Mouse (Mus musculus): ENCODE measurements around the gene Znrf1. TPM values are rescaled to one million over a fixed set of nuclear protein-coding genes. Genes with fewer than 3 reads are reported as not detected.
A peak's percentile ranks its signal among the peaks of the same experiment; 100 is the strongest.

Znrf1 gene
- polyA plus RNA-seq, 1 experiment from 2014 or later = 11.0 TPM

DNA sequence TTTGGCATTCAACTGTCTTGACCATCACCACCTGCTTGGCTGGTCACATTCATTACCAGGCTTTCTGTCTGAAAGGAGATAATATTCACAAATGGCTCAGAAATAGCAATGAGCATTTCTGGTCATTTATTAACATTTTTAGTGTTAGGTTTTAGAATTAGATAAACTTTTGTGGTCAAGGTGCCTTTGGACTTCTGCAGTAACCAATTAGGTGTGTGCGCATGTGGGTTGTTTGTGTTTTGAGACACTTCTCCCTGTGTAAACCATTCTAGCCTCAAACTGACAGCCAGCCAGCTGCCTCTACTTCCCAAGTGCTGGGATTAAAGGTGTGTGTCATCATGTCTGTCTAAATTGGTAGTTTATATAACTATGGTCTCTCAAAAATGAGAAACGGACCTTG, 36.5 kb downstream of the Znrf1 start:
- H3K27ac ChIP-seq (ENCODE audit: low read length) = no peak overlapping the region
- WGBS = 70% methylated on average over 2 of the region's 2 CpGs
- no peak for ATAC-seq

DNA sequence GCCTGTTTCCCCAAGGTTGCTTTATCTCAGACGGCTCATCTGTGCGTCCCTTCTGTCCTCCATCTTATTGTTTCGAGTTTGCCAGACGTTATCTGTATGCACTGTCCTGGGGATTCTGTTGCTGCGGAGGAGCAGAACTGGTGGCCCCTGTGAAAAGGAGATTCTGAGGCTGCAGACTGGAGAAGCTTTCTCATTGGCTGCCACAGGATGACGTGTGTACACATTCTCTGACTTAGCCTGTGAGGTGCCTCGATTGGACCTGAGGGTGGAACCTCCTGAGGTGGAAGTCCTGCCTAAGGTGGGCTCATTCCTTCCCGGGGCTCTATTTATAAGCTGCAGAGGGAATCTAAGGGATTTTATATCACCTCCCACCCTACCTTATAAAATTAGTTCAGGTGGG, 37.7 kb downstream of the Znrf1 start:
- WGBS = 36% methylated on average over 8 of the region's 8 CpGs
- peak; percentile 68 for ATAC-seq

More for the DNA sequence above, 36.5 kb downstream of the Znrf1 start:
- no peak overlapping the region for H3K4me2 ChIP-seq (ENCODE audit: low read depth, low read length)
- H3K36me3 ChIP-seq (ENCODE audit: control insufficient read depth, insufficient read depth, low read length) = no peaks in the 10 kb centered on the region
- H3K9me3 ChIP-seq (ENCODE audit: control insufficient read depth, low read length) = no peaks in the 10 kb centered on the region
- no peak overlapping the region for H3K9ac ChIP-seq (ENCODE audit: low read depth, low read length)
- no peaks in the 10 kb centered on the region for H3K27me3 ChIP-seq (replicated peaks; ENCODE audit: control insufficient read depth, insufficient read depth, low read length)
- no peak overlapping the region for H3K4me3 ChIP-seq (ENCODE audit: low read length)
- H3K4me1 ChIP-seq (ENCODE audit: control insufficient read depth, insufficient read depth, low read length) = peaks cover 27% of the 10 kb centered on the region

DNA sequence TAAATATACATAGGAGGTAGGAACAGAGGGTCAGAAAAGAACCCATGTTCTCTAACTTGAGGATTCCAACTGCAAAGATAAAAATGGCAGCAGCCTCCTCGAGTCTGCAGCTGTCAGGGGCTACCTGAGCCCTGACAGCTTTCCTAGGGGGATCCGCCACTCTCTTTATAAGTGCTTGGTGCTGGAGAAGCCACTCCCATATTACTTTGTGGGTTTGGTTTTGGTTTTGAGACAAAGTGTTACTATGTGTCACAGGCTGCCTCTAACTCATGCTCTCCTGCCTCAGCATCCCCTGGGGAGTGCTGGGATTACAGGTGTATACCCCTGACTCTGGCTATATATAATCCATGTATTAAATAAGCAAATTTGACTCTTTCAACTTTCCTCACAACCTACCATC, 38.1 kb downstream of the Znrf1 start:
- Histone ChIP-seq H3K4me2 (ENCODE audit: low read depth, low read length) (no peak overlapping the region), H3K27ac (ENCODE audit: low read length) (no peak overlapping the region), H3K36me3 (ENCODE audit: control insufficient read depth, insufficient read depth, low read length) (no peaks in the 10 kb centered on the region), H3K27me3 (replicated peaks; ENCODE audit: control insufficient read depth, insufficient read depth, low read length) (no peaks in the 10 kb centered on the region), H3K4me3 (ENCODE audit: low read length) (no peak overlapping the region), H3K4me1 (ENCODE audit: control insufficient read depth, insufficient read depth, low read length) (peaks cover 19% of the 10 kb centered on the region), H3K9ac (ENCODE audit: low read depth, low read length) (no peak overlapping the region), H3K9me3 (ENCODE audit: control insufficient read depth, low read length) (no peaks in the 10 kb centered on the region)
- ATAC-seq = no peak
- WGBS = 86% methylated on average over 2 of the region's 2 CpGs

More for the DNA sequence above, 37.7 kb downstream of the Znrf1 start:
- Histone ChIP-seq H3K27ac (ENCODE audit: low read length) (no peak overlapping the region), H3K9me3 (ENCODE audit: control insufficient read depth, low read length) (no peaks in the 10 kb centered on the region), H3K4me2 (ENCODE audit: low read depth, low read length) (no peak overlapping the region), H3K9ac (ENCODE audit: low read depth, low read length) (no peak overlapping the region), H3K36me3 (ENCODE audit: control insufficient read depth, insufficient read depth, low read length) (no peaks in the 10 kb centered on the region), H3K4me1 (ENCODE audit: control insufficient read depth, insufficient read depth, low read length) (peaks cover 19% of the 10 kb centered on the region), H3K27me3 (replicated peaks; ENCODE audit: control insufficient read depth, insufficient read depth, low read length) (no peaks in the 10 kb centered on the region), H3K4me3 (ENCODE audit: low read length) (no peak overlapping the region; the same call in 1 of the 2 replicates)

DNA sequence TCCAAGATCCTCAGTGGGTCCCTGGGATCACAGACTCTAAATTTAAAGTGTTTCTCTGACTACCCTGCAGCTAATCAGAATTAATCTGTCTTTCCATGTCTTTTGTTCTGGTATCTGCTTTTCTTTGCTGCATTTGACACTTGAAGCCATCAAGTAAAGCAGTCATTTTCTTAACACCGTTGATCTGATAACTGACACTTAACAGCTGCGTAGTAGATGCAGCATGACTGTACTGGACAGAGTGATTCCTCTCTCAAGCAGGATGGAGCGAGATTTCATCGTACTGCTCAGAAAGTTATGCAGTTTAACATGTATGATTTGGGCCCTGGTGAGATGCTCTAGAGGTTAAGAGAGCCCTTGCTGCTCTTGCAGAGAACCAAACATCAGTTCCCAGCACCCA, 39.6 kb downstream of the Znrf1 start:
- Histone ChIP-seq H3K4me2 (ENCODE audit: low read depth, low read length) (no peak overlapping the region), H3K36me3 (ENCODE audit: control insufficient read depth, insufficient read depth, low read length) (no peaks in the 10 kb centered on the region; the same call in 1 of the 2 replicates), H3K9me3 (ENCODE audit: control insufficient read depth, low read length) (no peaks in the 10 kb centered on the region), H3K4me3 (ENCODE audit: low read length) (no peak overlapping the region), H3K4me1 (ENCODE audit: control insufficient read depth, insufficient read depth, low read length) (peaks cover 19% of the 10 kb centered on the region), H3K27me3 (replicated peaks; ENCODE audit: control insufficient read depth, insufficient read depth, low read length) (no peaks in the 10 kb centered on the region), H3K9ac (ENCODE audit: low read depth, low read length) (no peak overlapping the region), H3K27ac (ENCODE audit: low read length) (no peak overlapping the region)
- ATAC-seq = no peak
- WGBS = 99% methylated on average over 4 of the region's 4 CpGs

DNA sequence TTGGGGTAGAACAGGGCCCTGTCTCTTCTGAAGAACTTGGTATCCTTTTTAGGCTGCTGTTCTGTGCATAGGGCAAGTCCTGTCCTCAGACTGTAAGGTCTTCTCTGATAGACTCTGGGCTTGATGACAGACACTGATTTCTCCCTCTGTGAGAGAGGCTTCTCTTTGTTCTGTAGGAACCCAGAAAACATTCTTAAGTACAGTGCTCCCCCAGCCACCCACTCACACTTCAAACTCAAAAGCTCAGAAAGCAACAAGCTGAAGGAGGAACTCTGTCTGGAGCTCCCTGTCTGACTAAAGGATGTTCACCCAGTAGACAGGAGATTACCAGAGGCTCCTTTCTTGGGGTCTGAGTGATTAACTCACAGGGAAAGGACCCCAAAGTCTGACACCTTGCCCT, 40.6 kb downstream of the Znrf1 start:
- Histone ChIP-seq H3K36me3 (ENCODE audit: control insufficient read depth, insufficient read depth, low read length) (no peaks in the 10 kb centered on the region; the same call in 1 of the 2 replicates), H3K4me3 (ENCODE audit: low read length) (no peak overlapping the region), H3K27ac (ENCODE audit: low read length) (no peak overlapping the region), H3K27me3 (replicated peaks; ENCODE audit: control insufficient read depth, insufficient read depth, low read length) (no peaks in the 10 kb centered on the region), H3K9me3 (ENCODE audit: control insufficient read depth, low read length) (no peaks in the 10 kb centered on the region), H3K4me1 (ENCODE audit: control insufficient read depth, insufficient read depth, low read length) (peaks cover 19% of the 10 kb centered on the region), H3K4me2 (ENCODE audit: low read depth, low read length) (no peak overlapping the region), H3K9ac (ENCODE audit: low read depth, low read length) (no peak overlapping the region)
- no peak for ATAC-seq

DNA sequence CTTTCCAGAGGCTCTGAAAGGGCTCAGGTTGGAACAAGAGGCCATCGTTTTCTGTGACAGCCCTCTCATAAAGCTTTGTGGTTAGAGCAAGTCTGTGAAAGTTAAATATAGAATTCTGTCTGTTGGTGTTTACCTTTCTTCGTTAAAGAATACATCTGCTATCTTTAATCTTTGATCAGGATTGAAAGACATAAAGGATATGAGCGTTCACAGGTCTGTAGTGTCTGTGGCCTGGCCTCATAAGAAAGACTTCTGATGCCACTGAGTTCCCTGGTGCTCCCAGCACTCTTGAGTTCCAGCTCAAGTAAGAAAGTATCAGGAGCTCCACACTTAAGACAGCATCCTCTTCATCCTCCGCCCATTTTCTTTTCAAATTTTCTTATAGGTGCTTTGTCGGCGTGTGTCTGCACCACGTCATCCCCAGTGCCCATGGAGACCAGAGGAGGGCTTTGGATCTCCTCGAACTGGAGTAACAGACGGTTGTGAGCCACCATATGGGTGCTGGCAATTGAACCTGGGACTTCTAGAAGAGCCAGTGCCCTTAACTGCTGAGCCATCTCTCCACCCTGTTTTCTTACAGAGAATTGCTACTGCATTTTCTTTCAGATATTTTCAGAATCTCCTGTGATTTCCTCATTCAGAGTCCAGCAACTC, 42.1 kb downstream of the Znrf1 start:
- Histone ChIP-seq H3K4me2 (ENCODE audit: low read depth, low read length) (no peak overlapping the region), H3K36me3 (ENCODE audit: control insufficient read depth, insufficient read depth, low read length) (no peaks in the 10 kb centered on the region; the same call in 1 of the 2 replicates), H3K9me3 (ENCODE audit: control insufficient read depth, low read length) (no peaks in the 10 kb centered on the region), H3K4me3 (ENCODE audit: low read length) (no peak overlapping the region), H3K9ac (ENCODE audit: low read depth, low read length) (no peak overlapping the region), H3K27me3 (replicated peaks; ENCODE audit: control insufficient read depth, insufficient read depth, low read length) (no peaks in the 10 kb centered on the region), H3K27ac (ENCODE audit: low read length) (no peak overlapping the region), H3K4me1 (ENCODE audit: control insufficient read depth, insufficient read depth, low read length) (peaks cover 11% of the 10 kb centered on the region)
- ATAC-seq = no peak
- WGBS = 76% methylated on average over 9 of the region's 9 CpGs

DNA sequence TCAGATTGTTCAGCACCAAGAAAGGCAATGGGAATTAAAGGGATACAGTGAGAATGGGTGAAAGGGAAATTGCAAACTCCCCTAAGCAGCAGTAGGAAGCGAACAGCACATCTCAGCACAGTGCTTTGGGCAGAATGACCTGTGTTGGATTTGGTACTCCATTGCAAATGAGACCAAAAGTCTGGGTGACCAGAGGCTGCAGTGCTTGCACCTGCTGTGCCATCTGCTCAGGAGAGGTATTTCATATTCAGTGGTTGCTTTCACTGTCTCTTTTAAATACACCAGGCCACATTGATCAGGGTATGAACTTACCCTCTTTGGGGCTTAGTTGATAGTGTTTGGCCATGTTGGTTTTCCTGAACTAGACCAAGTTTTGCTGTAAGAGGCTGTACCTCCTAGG, 43.4 kb downstream of the Znrf1 start:
- Histone ChIP-seq H3K9ac (ENCODE audit: low read depth, low read length) (no peak overlapping the region), H3K36me3 (ENCODE audit: control insufficient read depth, insufficient read depth, low read length) (no peaks in the 10 kb centered on the region; the same call in 1 of the 2 replicates), H3K4me3 (ENCODE audit: low read length) (no peak overlapping the region), H3K27ac (ENCODE audit: low read length) (no peak overlapping the region), H3K27me3 (replicated peaks; ENCODE audit: control insufficient read depth, insufficient read depth, low read length) (no peaks in the 10 kb centered on the region), H3K4me2 (ENCODE audit: low read depth, low read length) (no peak overlapping the region), H3K9me3 (ENCODE audit: control insufficient read depth, low read length) (no peaks in the 10 kb centered on the region), H3K4me1 (ENCODE audit: control insufficient read depth, insufficient read depth, low read length) (peaks cover 7% of the 10 kb centered on the region; the same call in 1 of the 2 replicates)
- 88% methylated on average over 1 of the region's 1 CpGs for WGBS
- no peak for ATAC-seq

DNA sequence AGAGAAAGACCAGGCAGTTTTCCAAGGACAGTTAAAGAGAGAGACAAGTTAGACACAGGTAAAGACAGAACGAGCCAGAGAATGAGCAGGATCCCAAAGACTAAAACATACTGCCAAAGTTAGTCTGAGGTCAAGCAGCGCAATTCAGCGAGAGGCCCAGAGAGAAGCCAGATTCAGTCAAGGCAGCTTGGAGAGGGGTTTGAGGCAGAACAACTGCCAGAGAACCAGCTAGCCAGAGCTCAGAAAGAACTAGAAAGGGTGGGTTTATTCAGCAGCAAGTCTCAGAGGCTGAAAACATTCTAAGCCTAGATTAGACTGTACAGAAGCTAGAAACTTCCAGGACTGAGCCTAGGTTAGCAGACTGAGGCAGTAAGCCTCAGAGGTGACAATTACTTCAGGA, 44.4 kb downstream of the Znrf1 start:
- no peak overlapping the region for H3K4me2 ChIP-seq (ENCODE audit: low read depth, low read length)
- no peak overlapping the region for H3K9ac ChIP-seq (ENCODE audit: low read depth, low read length)
- H3K27ac ChIP-seq (ENCODE audit: low read length) = no peak overlapping the region
- peaks cover 7% of the 10 kb centered on the region; the same call in 1 of the 2 replicates for H3K4me1 ChIP-seq (ENCODE audit: control insufficient read depth, insufficient read depth, low read length)
- H3K4me3 ChIP-seq (ENCODE audit: low read length) = no peak overlapping the region
- no peak for ATAC-seq
- no peaks in the 10 kb centered on the region for H3K9me3 ChIP-seq (ENCODE audit: control insufficient read depth, low read length)
- no peaks in the 10 kb centered on the region; the same call in 1 of the 2 replicates for H3K36me3 ChIP-seq (ENCODE audit: control insufficient read depth, insufficient read depth, low read length)
- H3K27me3 ChIP-seq (replicated peaks; ENCODE audit: control insufficient read depth, insufficient read depth, low read length) = no peaks in the 10 kb centered on the region
- 63% methylated on average over 3 of the region's 3 CpGs for WGBS

DNA sequence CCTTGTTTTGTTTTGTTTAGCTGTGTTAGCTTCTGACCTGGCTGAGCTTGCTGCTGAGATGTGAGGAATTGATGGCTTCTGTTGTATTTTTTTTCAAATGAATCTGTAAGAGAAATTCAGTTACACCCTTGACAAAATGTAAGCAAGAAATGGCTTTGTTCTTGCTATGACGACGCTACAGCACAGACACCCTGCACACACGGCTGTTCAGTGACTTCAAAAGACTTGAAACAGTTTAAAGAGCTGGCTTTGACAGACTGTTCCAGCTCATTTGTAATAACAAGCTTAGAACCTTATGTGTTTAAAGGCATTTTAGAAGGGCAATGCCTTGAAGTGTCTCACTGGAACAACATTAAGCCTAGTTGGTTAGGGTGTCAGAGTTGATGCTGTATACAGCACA, 46.5 kb downstream of the Znrf1 start:
- WGBS = 66% methylated on average over 3 of the region's 3 CpGs
- Histone ChIP-seq H3K4me3 (ENCODE audit: low read length) (no peak overlapping the region), H3K9ac (ENCODE audit: low read depth, low read length) (no peak overlapping the region), H3K9me3 (ENCODE audit: control insufficient read depth, low read length) (no peaks in the 10 kb centered on the region), H3K4me2 (ENCODE audit: low read depth, low read length) (no peak overlapping the region), H3K27ac (ENCODE audit: low read length) (no peak overlapping the region), H3K36me3 (ENCODE audit: control insufficient read depth, insufficient read depth, low read length) (no peaks in the 10 kb centered on the region; the same call in 1 of the 2 replicates), H3K4me1 (ENCODE audit: control insufficient read depth, insufficient read depth, low read length) (peaks cover 2% of the 10 kb centered on the region; the same call in 1 of the 2 replicates), H3K27me3 (replicated peaks; ENCODE audit: control insufficient read depth, insufficient read depth, low read length) (no peaks in the 10 kb centered on the region)
- ATAC-seq = no peak

DNA sequence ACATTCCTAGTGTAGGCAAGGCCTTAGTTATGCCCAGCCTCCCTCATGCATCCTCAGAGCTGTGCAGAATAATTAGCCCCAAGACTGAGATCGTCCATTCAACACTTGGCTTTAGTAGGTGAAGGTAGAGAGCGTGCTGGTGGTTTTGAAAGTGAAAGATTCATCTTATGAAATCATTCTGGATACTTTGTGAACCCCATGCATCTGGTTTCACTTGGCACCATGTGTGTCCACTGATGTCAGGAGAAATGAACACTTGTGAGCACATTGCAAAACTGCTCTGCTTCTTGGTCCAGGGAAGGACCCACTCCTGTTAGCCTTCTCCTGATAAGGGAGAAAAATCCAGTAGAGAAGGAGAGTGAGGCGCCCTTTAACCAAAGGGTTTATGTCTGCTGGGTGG, 49.0 kb downstream of the Znrf1 start:
- no peak for ATAC-seq
- no peak overlapping the region for H3K27ac ChIP-seq (ENCODE audit: low read length)

More for the DNA sequence above, 49.0 kb downstream of the Znrf1 start:
- Histone ChIP-seq H3K27me3 (replicated peaks; ENCODE audit: control insufficient read depth, insufficient read depth, low read length) (no peaks in the 10 kb centered on the region), H3K4me3 (ENCODE audit: low read length) (no peak overlapping the region), H3K36me3 (ENCODE audit: control insufficient read depth, insufficient read depth, low read length) (no peaks in the 10 kb centered on the region), H3K9me3 (ENCODE audit: control insufficient read depth, low read length) (no peaks in the 10 kb centered on the region), H3K9ac (ENCODE audit: low read depth, low read length) (no peak overlapping the region), H3K4me2 (ENCODE audit: low read depth, low read length) (no peak overlapping the region), H3K4me1 (ENCODE audit: control insufficient read depth, insufficient read depth, low read length) (0 out of 2 replicates have a peak, but pooled peaks cover 2% of the 10 kb centered on the region)
- 90% methylated on average over 3 of the region's 3 CpGs for WGBS

Measured in intestine, embryonic 16.5 days (tissue).